Mouse (Mus musculus) bone marrow macrophage, adult 2 months (primary cell): ENCODE measurements around the gene Ulk4.

Source experiments
- CTCF ChIP-seq: IDR thresholded peaks from 2 replicates; pipeline ENCODE4 v1.5.1; 2012; ENCODE audit warnings: low read depth, mild to moderate bottlenecking, low read length, moderate library complexity
- POLR2A ChIP-seq: IDR thresholded peaks from 2 replicates; pipeline ENCODE4 v1.6.1; 2012; ENCODE audit warnings: mild to moderate bottlenecking, low read depth, low read length, borderline replicate concordance

- TF ChIP-seq CTCF (no peak), POLR2A (no peak)
These were observed 204.8 kb downstream of the Ulk4 start for GRCm38 (mm10) chr9:121072127-121072757.
